Mouse (Mus musculus): ENCODE measurements around the gene Magi1.

DNA sequence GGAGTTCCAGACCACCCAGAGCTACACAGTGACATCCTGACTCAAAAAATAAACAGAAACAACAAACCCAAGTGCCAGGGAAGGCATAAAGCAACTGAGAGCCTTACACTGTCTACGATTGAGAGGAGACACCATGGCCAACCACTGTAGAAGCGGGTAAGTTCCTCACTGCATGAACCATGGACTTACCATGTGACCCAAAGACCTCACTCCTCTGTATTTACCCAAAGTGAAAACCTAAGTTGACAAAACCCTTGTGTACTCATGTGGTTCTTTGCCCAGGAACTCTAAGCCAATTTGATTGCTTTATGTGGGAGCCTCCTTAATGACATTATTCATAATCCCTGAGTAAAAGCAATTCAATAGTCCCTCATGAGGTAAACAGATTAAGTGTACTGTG, 382.3 kb downstream of the Magi1 start:
- TF ChIP-seq KAT2A (IDR thresholded peaks at IDR 0.05; ENCODE audit: insufficient replicate concordance, low read length) (no peak), POLR2A (IDR thresholded peaks at IDR 0.05; ENCODE audit: low read depth, low read length) (no peak), CTCF (conservative IDR thresholded peaks at IDR 0.05 in 1 of 2, IDR thresholded peaks at IDR 0.05 in 1 of 2; ENCODE audit: low read depth in 2 of 2, low read length in 2 of 2) (no peak), ZNF384 (IDR thresholded peaks at IDR 0.05; ENCODE audit: low read depth, low read length) (no peak), TCF12 (IDR thresholded peaks at IDR 0.05; ENCODE audit: low read depth, low read length) (no peak), NELFE (IDR thresholded peaks at IDR 0.05; ENCODE audit: low read depth, low read length) (no peak), NRF1 (IDR thresholded peaks at IDR 0.05; ENCODE audit: low read depth, low read length) (no peak), E2F4 (IDR thresholded peaks at IDR 0.05; ENCODE audit: insufficient replicate concordance, low read depth, low read length) (no peak)

All from CH12.LX (cell line).